Mouse (Mus musculus): ENCODE results near the gene Hnf1a. TPM values are rescaled to one million over a fixed set of nuclear protein-coding genes. Genes with fewer than 3 reads are reported as not detected.
A peak's percentile ranks its signal among the peaks of the same experiment; 100 is the strongest.

The Hnf1a gene
- polyA plus RNA-seq, 1 experiment from 2014 or later, result 0.08 TPM

GRCm38 (mm10) chr5:114958069-114958468 is 12.8 kb downstream of the Hnf1a start:
- H3K27ac ChIP-seq (ENCODE audit: low read length), result no peak overlapping the region
- H3K9me3 ChIP-seq (ENCODE audit: control insufficient read depth, low read length), result no peaks in the 10 kb centered on the region
- H3K4me2 ChIP-seq (ENCODE audit: low read depth, low read length), result no peak overlapping the region
- no peaks in the 10 kb centered on the region for H3K36me3 ChIP-seq (ENCODE audit: control insufficient read depth, insufficient read depth, low read length)
- no peaks in the 10 kb centered on the region for H3K27me3 ChIP-seq (ENCODE audit: control insufficient read depth, insufficient read depth, low read depth, low read length)
- 85% methylated on average over 5 of the region's 5 CpGs for WGBS
- no peak overlapping the region for H3K4me3 ChIP-seq (ENCODE audit: low read length)
- no peak for ATAC-seq (ENCODE audit: low read depth)
- H3K4me1 ChIP-seq (replicated peaks; ENCODE audit: control insufficient read depth, insufficient read depth, low read length), result no peaks in the 10 kb centered on the region; the same call in 1 of the 2 replicates
- H3K9ac ChIP-seq (ENCODE audit: low read length), result no peak overlapping the region

GRCm38 (mm10) chr5:114953326-114953725 is 17.6 kb downstream of the Hnf1a start:
- WGBS, result 70% methylated on average over 14 of the region's 14 CpGs
- no peaks in the 10 kb centered on the region for H3K27me3 ChIP-seq (ENCODE audit: control insufficient read depth, insufficient read depth, low read depth, low read length)

GRCm38 (mm10) chr5:114951279-114951880 is 19.5 kb downstream of the Hnf1a start:
- WGBS, result 75% methylated on average over 21 of the region's 21 CpGs

More at GRCm38 (mm10) chr5:114953326-114953725, 17.6 kb downstream of the Hnf1a start:
- ATAC-seq (ENCODE audit: low read depth), result no peak
- Histone ChIP-seq H3K4me2 (ENCODE audit: low read depth, low read length) (no peak overlapping the region), H3K9ac (ENCODE audit: low read length) (no peak overlapping the region), H3K4me3 (ENCODE audit: low read length) (no peak overlapping the region), H3K27ac (ENCODE audit: low read length) (no peak overlapping the region), H3K9me3 (ENCODE audit: control insufficient read depth, low read length) (no peaks in the 10 kb centered on the region), H3K36me3 (ENCODE audit: control insufficient read depth, insufficient read depth, low read length) (0 out of 2 replicates have a peak, but pooled peaks cover 2% of the 10 kb centered on the region), H3K4me1 (replicated peaks; ENCODE audit: control insufficient read depth, insufficient read depth, low read length) (peaks cover 4% of the 10 kb centered on the region; the same call in 1 of the 2 replicates)

GRCm38 (mm10) chr5:114950669-114951068 is 20.2 kb downstream of the Hnf1a start:
- Histone ChIP-seq H3K4me2 (ENCODE audit: low read depth, low read length) (no peak overlapping the region), H3K36me3 (ENCODE audit: control insufficient read depth, insufficient read depth, low read length) (peaks cover 15% of the 10 kb centered on the region), H3K4me1 (replicated peaks; ENCODE audit: control insufficient read depth, insufficient read depth, low read length) (peaks cover 4% of the 10 kb centered on the region; the same call in 1 of the 2 replicates), H3K27me3 (ENCODE audit: control insufficient read depth, insufficient read depth, low read depth, low read length) (no peaks in the 10 kb centered on the region), H3K27ac (ENCODE audit: low read length) (no peak overlapping the region), H3K9me3 (ENCODE audit: control insufficient read depth, low read length) (no peaks in the 10 kb centered on the region), H3K4me3 (ENCODE audit: low read length) (no peak overlapping the region), H3K9ac (ENCODE audit: low read length) (no peak overlapping the region)
- ATAC-seq (ENCODE audit: low read depth), result no peak
- 68% methylated on average over 12 of the region's 12 CpGs for WGBS

More at GRCm38 (mm10) chr5:114951279-114951880, 19.5 kb downstream of the Hnf1a start:
- ATAC-seq (ENCODE audit: low read depth), result no peak
- H3K9me3 ChIP-seq (ENCODE audit: control insufficient read depth, low read length), result no peaks in the 10 kb centered on the region
- H3K4me3 ChIP-seq (ENCODE audit: low read length), result no peak overlapping the region
- peaks cover 11% of the 10 kb centered on the region for H3K36me3 ChIP-seq (ENCODE audit: control insufficient read depth, insufficient read depth, low read length)
- H3K27me3 ChIP-seq (ENCODE audit: control insufficient read depth, insufficient read depth, low read depth, low read length), result no peaks in the 10 kb centered on the region
- no peak overlapping the region for H3K27ac ChIP-seq (ENCODE audit: low read length)
- no peak overlapping the region for H3K4me2 ChIP-seq (ENCODE audit: low read depth, low read length)
- H3K9ac ChIP-seq (ENCODE audit: low read length), result no peak overlapping the region
- peaks cover 4% of the 10 kb centered on the region; the same call in 1 of the 2 replicates for H3K4me1 ChIP-seq (replicated peaks; ENCODE audit: control insufficient read depth, insufficient read depth, low read length)

- H3K4me2 ChIP-seq (ENCODE audit: low read depth, low read length), result no peak overlapping the region
- peaks cover 4% of the 10 kb centered on the region; the same call in 1 of the 2 replicates for H3K4me1 ChIP-seq (replicated peaks; ENCODE audit: control insufficient read depth, insufficient read depth, low read length)
- ATAC-seq (ENCODE audit: low read depth), result no peak
- peaks cover 15% of the 10 kb centered on the region for H3K36me3 ChIP-seq (ENCODE audit: control insufficient read depth, insufficient read depth, low read length)
- H3K27ac ChIP-seq (ENCODE audit: low read length), result no peak overlapping the region
- H3K27me3 ChIP-seq (ENCODE audit: control insufficient read depth, insufficient read depth, low read depth, low read length), result no peaks in the 10 kb centered on the region
- H3K9ac ChIP-seq (ENCODE audit: low read length), result no peak overlapping the region
- no peaks in the 10 kb centered on the region for H3K9me3 ChIP-seq (ENCODE audit: control insufficient read depth, low read length)
- WGBS, result 87% methylated on average over 9 of the region's 9 CpGs
- H3K4me3 ChIP-seq (ENCODE audit: low read length), result no peak overlapping the region
These were observed 21.1 kb downstream of the Hnf1a start for GRCm38 (mm10) chr5:114949812-114950211.

- peaks cover 4% of the 10 kb centered on the region; the same call in 1 of the 2 replicates for H3K4me1 ChIP-seq (replicated peaks; ENCODE audit: control insufficient read depth, insufficient read depth, low read length)
- no peak overlapping the region for H3K27ac ChIP-seq (ENCODE audit: low read length)
- peaks cover 15% of the 10 kb centered on the region for H3K36me3 ChIP-seq (ENCODE audit: control insufficient read depth, insufficient read depth, low read length)
- H3K9ac ChIP-seq (ENCODE audit: low read length), result no peak overlapping the region
- H3K4me3 ChIP-seq (ENCODE audit: low read length), result no peak overlapping the region
- H3K9me3 ChIP-seq (ENCODE audit: control insufficient read depth, low read length), result no peaks in the 10 kb centered on the region
- H3K4me2 ChIP-seq (ENCODE audit: low read depth, low read length), result no peak overlapping the region
- ATAC-seq (ENCODE audit: low read depth), result no peak
- H3K27me3 ChIP-seq (ENCODE audit: control insufficient read depth, insufficient read depth, low read depth, low read length), result no peaks in the 10 kb centered on the region
- 52% methylated on average over 5 of the region's 5 CpGs for WGBS
These were observed 21.6 kb downstream of the Hnf1a start for GRCm38 (mm10) chr5:114949316-114949715.

GRCm38 (mm10) chr5:114948891-114949290 is 22.0 kb downstream of the Hnf1a start:
- Histone ChIP-seq H3K9ac (ENCODE audit: low read length) (no peak overlapping the region), H3K9me3 (ENCODE audit: control insufficient read depth, low read length) (no peaks in the 10 kb centered on the region), H3K4me3 (ENCODE audit: low read length) (no peak overlapping the region), H3K4me2 (ENCODE audit: low read depth, low read length) (no peak overlapping the region), H3K36me3 (ENCODE audit: control insufficient read depth, insufficient read depth, low read length) (peaks cover 15% of the 10 kb centered on the region), H3K4me1 (replicated peaks; ENCODE audit: control insufficient read depth, insufficient read depth, low read length) (peaks cover 4% of the 10 kb centered on the region; the same call in 1 of the 2 replicates), H3K27ac (ENCODE audit: low read length) (no peak overlapping the region), H3K27me3 (ENCODE audit: control insufficient read depth, insufficient read depth, low read depth, low read length) (no peaks in the 10 kb centered on the region)
- ATAC-seq (ENCODE audit: low read depth), result peak; percentile 42; the same call in 1 of the 2 replicates
- whole genome bisulfite sequencing, result 17% methylated on average over 6 of the region's 6 CpGs

GRCm38 (mm10) chr5:114945072-114945471 is 25.8 kb downstream of the Hnf1a start:
- H3K27me3 ChIP-seq (ENCODE audit: control insufficient read depth, insufficient read depth, low read depth, low read length), result no peaks in the 10 kb centered on the region
- H3K4me1 ChIP-seq (replicated peaks; ENCODE audit: control insufficient read depth, insufficient read depth, low read length), result peaks cover 8% of the 10 kb centered on the region
- H3K36me3 ChIP-seq (ENCODE audit: control insufficient read depth, insufficient read depth, low read length), result peaks cover 15% of the 10 kb centered on the region
- H3K27ac ChIP-seq (ENCODE audit: low read length), result no peak overlapping the region
- H3K4me3 ChIP-seq (ENCODE audit: low read length), result no peak overlapping the region
- H3K9me3 ChIP-seq (ENCODE audit: control insufficient read depth, low read length), result no peaks in the 10 kb centered on the region
- H3K4me2 ChIP-seq (ENCODE audit: low read depth, low read length), result no peak overlapping the region
- no peak overlapping the region for H3K9ac ChIP-seq (ENCODE audit: low read length)
- 93% methylated on average over 10 of the region's 10 CpGs for WGBS
- no peak for ATAC-seq (ENCODE audit: low read depth)

GRCm38 (mm10) chr5:114942766-114943130 is 28.1 kb downstream of the Hnf1a start:
- Histone ChIP-seq H3K4me2 (ENCODE audit: low read depth, low read length) (peak overlapping the region; percentile 75), H3K36me3 (ENCODE audit: control insufficient read depth, insufficient read depth, low read length) (peaks cover 10% of the 10 kb centered on the region), H3K4me1 (replicated peaks; ENCODE audit: control insufficient read depth, insufficient read depth, low read length) (peaks cover 5% of the 10 kb centered on the region; the same call in 1 of the 2 replicates), H3K9me3 (ENCODE audit: control insufficient read depth, low read length) (no peaks in the 10 kb centered on the region), H3K27me3 (ENCODE audit: control insufficient read depth, insufficient read depth, low read depth, low read length) (no peaks in the 10 kb centered on the region), H3K4me3 (ENCODE audit: low read length) (peak overlapping the region; percentile 92), H3K27ac (ENCODE audit: low read length) (no peak overlapping the region), H3K9ac (ENCODE audit: low read length) (peak overlapping the region; percentile 97)
- 29% methylated on average over 4 of the region's 4 CpGs for WGBS
- ATAC-seq (ENCODE audit: low read depth), result no peak; the same call in 1 of the 2 replicates
